Mouse (Mus musculus) CD4-positive, CD25-positive, alpha-beta regulatory T cell (primary cell): ENCODE measurements around the gene Cd300a. TPM values are rescaled to one million over a fixed set of nuclear protein-coding genes. Genes with fewer than 3 reads are reported as not detected.

Source experiments
- polyA plus RNA-seq: library from polyadenylated mRNA; unstranded; fragments of 100-300 nt; shearing (Covaris generic); gene quantifications from one replicate; pipeline ENCODE4 v1.2.1, GENCODE M21; 2017

The Cd300a gene
- 0.45 TPM for polyA plus RNA-seq

DNA sequence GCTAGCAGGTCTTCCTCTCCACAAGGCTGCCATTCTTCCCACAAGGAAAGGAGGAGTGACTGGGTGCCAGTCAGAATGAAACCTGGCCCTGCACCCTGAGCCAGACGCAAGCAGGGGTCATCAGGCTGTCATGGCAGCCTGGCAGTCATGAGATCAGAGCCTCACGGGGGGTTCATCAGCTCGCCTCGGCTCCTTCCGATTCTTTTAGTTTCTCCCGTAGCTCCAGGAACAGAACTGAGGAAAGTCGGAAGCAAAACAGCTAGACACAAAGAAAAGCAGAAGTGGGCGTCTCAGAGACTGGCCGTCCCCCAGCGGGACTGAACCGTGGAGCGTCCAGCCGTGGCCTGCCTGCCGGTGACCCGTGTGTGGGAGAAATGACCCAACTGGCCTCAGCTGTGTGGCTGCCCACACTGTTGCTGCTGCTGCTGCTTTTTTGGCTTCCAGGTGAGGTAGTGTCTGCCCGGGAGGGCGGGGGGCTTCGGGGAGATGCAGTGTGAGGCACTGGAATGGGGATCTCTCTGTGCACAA lies at the start of gene Cd300a:
Gene Cd300a (plus strand): TSS at position 51 of the 528 bp plus-strand sequence.

GRCm38 (mm10) chr11:114850452-114851268 lies 39.2 kb upstream of the Cd300a start, which contains the start of gene Gprc5c:
TSS of gene Gprc5c (plus strand) at chr11:114851152.

DNA sequence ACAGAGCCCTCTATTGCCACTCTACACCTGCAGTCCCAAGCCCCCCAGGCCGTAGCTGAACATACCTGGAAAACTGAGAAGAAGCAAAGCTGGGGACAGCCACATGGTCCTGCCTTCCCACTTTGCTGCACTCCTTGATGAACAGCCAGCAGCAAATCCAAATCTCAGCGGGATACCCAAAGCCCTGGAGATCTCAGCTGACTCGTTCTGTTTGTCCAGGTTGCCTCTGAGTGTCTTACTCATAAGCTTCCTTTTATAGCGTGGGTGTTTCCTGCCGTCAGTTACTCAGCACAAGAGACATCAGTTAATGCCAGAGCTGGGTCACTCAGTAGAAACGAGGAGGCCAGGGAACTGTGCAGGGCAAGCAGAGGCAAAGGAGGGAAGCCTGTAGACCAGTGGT lies 44.3 kb downstream of the Cd300a start, which contains the start of gene Cd300lb:
Gene Cd300lb (minus strand): TSS at position 243 of the 400 bp plus-strand sequence.

Other genes starting within 250 kb of the Cd300a start
- gene Rpl38, start 221.5 kb upstream of the Cd300a start, polyA plus RNA-seq = 464 TPM
- 1.5 TPM for gene Ttyh2, start 214.6 kb upstream of the Cd300a start, polyA plus RNA-seq
- not detected for gene Dnaic2, start 162.6 kb upstream of the Cd300a start, polyA plus RNA-seq
- gene Kif19a, start 124.7 kb upstream of the Cd300a start, polyA plus RNA-seq = 0.20 TPM
- gene Btbd17, start 94.1 kb upstream of the Cd300a start, polyA plus RNA-seq = not detected
- gene Gpr142, start 91.1 kb upstream of the Cd300a start, polyA plus RNA-seq = not detected
- gene Gprc5c, start 38.9 kb upstream of the Cd300a start, polyA plus RNA-seq = 0.10 TPM
- 0.11 TPM for gene Cd300lb, start 44.3 kb downstream of the Cd300a start, polyA plus RNA-seq
- not detected for gene Cd300c, start 79.1 kb downstream of the Cd300a start, polyA plus RNA-seq
- not detected for gene Cd300ld, start 99.9 kb downstream of the Cd300a start, polyA plus RNA-seq
- 0.42 TPM for gene Cd300c2, start 111.8 kb downstream of the Cd300a start, polyA plus RNA-seq
- gene Cd300ld2, start 126.2 kb downstream of the Cd300a start, polyA plus RNA-seq = not detected
- not detected for gene Cd300ld4, start 137.0 kb downstream of the Cd300a start, polyA plus RNA-seq
- not detected for gene Cd300ld5, start 147.7 kb downstream of the Cd300a start, polyA plus RNA-seq
- gene Cd300ld3, start 158.4 kb downstream of the Cd300a start, polyA plus RNA-seq = not detected
- 0.19 TPM for gene Cd300e, start 172.1 kb downstream of the Cd300a start, polyA plus RNA-seq
- 206 TPM for gene Rab37, start 201.4 kb downstream of the Cd300a start, polyA plus RNA-seq
- 1.1 TPM for gene Cd300lf, start 244.0 kb downstream of the Cd300a start, polyA plus RNA-seq